In genomic region chr7:100472777-100473176, GRCm38 (mm10) we compare ENCODE assay signal across 13 mouse cellular contexts. TPM values are rescaled to one million over a fixed set of nuclear protein-coding genes. Genes with fewer than 3 reads are reported as not detected.
DNase-seq lines count a peak whose midpoint lies in the region; ATAC-seq and TF ChIP-seq lines count a peak whose summit lies in the region.
"Had no signal": no experiment of that assay in that cellular context is flagged by ENCODE, and none has a peak within 500 bp of the region (broad histone marks: within the 10 kb centered on the region; RNA-seq: fewer than 3 reads in every experiment).

TSS of gene Ucp3 (plus strand) at chr7:100472990.

- ATAC-seq in liver, embryonic 15.5 days (ENCODE audit: insufficient read depth) = no peak
- no peak for ATAC-seq in liver, postnatal 0 days
- no peak for ATAC-seq in megakaryocyte, adult 5-6 weeks (ENCODE audit: poor library complexity, severe bottlenecking)
- ATAC-seq: forebrain, embryonic 15.5 days; midbrain, embryonic 16.5 days had no signal

- peaks cover 20% of the 10 kb centered on the region; the same call in 1 of the 2 replicates for H3K36me3 ChIP-seq in liver, embryonic 15.5 days (replicated peaks)
- H3K36me3 ChIP-seq in liver, postnatal 0 days (replicated peaks; ENCODE audit: insufficient read depth, low read length) = peaks cover 16% of the 10 kb centered on the region
- H3K36me3 ChIP-seq in myocyte (ENCODE audit: control insufficient read depth, insufficient read depth) = no peaks in the 10 kb centered on the region

- TF ChIP-seq CTCF in liver, postnatal 0 days (IDR thresholded peaks at IDR 0.05; ENCODE audit: low read depth) = no peak

- H3K9me3 ChIP-seq in liver, embryonic 15.5 days (replicated peaks) = no peaks in the 10 kb centered on the region
- no peaks in the 10 kb centered on the region for H3K9me3 ChIP-seq in liver, postnatal 0 days (ENCODE audit: low read length)
- H3K9me3 ChIP-seq: forebrain, embryonic 15.5 days; hindbrain, embryonic 10.5 days had no signal

- H3ac ChIP-seq in myocyte (ENCODE audit: control insufficient read depth, insufficient read length) = no peak within 1 kb of the TSS

- no peak within 1 kb of the TSS for H3K4me2 ChIP-seq in liver, embryonic 15.5 days
- no peak within 1 kb of the TSS for H3K4me2 ChIP-seq in liver, postnatal 0 days (ENCODE audit: low read depth, low read length)
- peak within 1 kb of the TSS; percentile 40 for H3K4me2 ChIP-seq in myocyte (ENCODE audit: low read depth)
- H3K4me2 ChIP-seq: forebrain, embryonic 15.5 days had no signal

- 0 out of 2 replicates have a peak within 1 kb of the TSS, but pooled peaks have one; percentile 100 for H3K27ac ChIP-seq in liver, embryonic 15.5 days (replicated peaks)
- no peak within 1 kb of the TSS for H3K27ac ChIP-seq in liver, postnatal 0 days (ENCODE audit: low read depth)
- H3K27ac ChIP-seq: forebrain, embryonic 15.5 days; hindbrain, embryonic 10.5 days had no signal

- no peaks in the 10 kb centered on the region for H3K27me3 ChIP-seq in liver, embryonic 15.5 days
- no peaks in the 10 kb centered on the region for H3K27me3 ChIP-seq in liver, postnatal 0 days (ENCODE audit: insufficient read depth, low read length)
- no peaks in the 10 kb centered on the region for H3K27me3 ChIP-seq in myocyte (ENCODE audit: control insufficient read depth, insufficient read depth, insufficient read length)
- H3K27me3 ChIP-seq: forebrain, embryonic 15.5 days had no signal

- WGBS in liver, embryonic 15.5 days (ENCODE audit: insufficient replicate concordance) = 82% methylated on average over 6 of the region's 6 CpGs
- 84% methylated on average over 6 of the region's 6 CpGs for WGBS in liver, postnatal 0 days (ENCODE audit: insufficient replicate concordance)

- DNase-seq in liver, postnatal 0 days = no peak
- DNase-seq in gastrocnemius, adult 18-20 months (ENCODE audit: low spot score) = peak; percentile 82
- DNase-seq in heart, adult 9 months (ENCODE audit: low spot score in 2 of 2) = peak; percentile 51 to 62
- no peak for DNase-seq in kidney, postnatal 10 days
- no peak for DNase-seq in kidney, adult 11 months
- DNase-seq: kidney, adult 18-20 months had no signal

- peak; percentile 45 for TF ChIP-seq POLR2A in myocyte (IDR thresholded peaks at IDR 0.05; ENCODE audit: insufficient read length, low read depth)

- H3K4me3 ChIP-seq in liver, embryonic 15.5 days (replicated peaks) = no peak within 1 kb of the TSS
- no peak within 1 kb of the TSS for H3K4me3 ChIP-seq in liver, postnatal 0 days (ENCODE audit: low read depth, low read length)
- no peak within 1 kb of the TSS for H3K4me3 ChIP-seq in myocyte
- H3K4me3 ChIP-seq: forebrain, embryonic 15.5 days; hindbrain, embryonic 10.5 days had no signal

- no peaks in the 10 kb centered on the region for H3K79me2 ChIP-seq in myocyte (ENCODE audit: control insufficient read depth, insufficient read depth)

- TF ChIP-seq EP300 in liver, postnatal 0 days (IDR thresholded peaks at IDR 0.05; ENCODE audit: low read depth) = no peak

- H3K4me1 ChIP-seq in liver, embryonic 15.5 days (replicated peaks) = peaks cover 39% of the 10 kb centered on the region
- peaks cover 23% of the 10 kb centered on the region for H3K4me1 ChIP-seq in liver, postnatal 0 days (ENCODE audit: insufficient read depth)
- H3K4me1 ChIP-seq: forebrain, embryonic 15.5 days; hindbrain, embryonic 10.5 days had no signal

- no peak within 1 kb of the TSS for H3K9ac ChIP-seq in liver, embryonic 15.5 days
- H3K9ac ChIP-seq in liver, postnatal 0 days (replicated peaks) = no peak within 1 kb of the TSS
- H3K9ac ChIP-seq: forebrain, embryonic 15.5 days had no signal

TF ChIP-seq in myocyte, 11 proteins besides CTCF, POLR2A, EP300 and RAD21:
- TF ChIP-seq TCF12 (IDR thresholded peaks at IDR 0.05; ENCODE audit: insufficient read depth, poor library complexity, severe bottlenecking) = no peak
- TF ChIP-seq POLR2AphosphoS2 (IDR thresholded peaks at IDR 0.05; ENCODE audit: insufficient read length, low read depth) = peak; percentile 26

RNA-seq across cellular contexts. Expression of gene Ucp3, which starts in this region (rescaled TPM):
- 0.06 TPM in 1 of 2 replicates, not detected in the other for polyA plus RNA-seq in liver, embryonic 15.5 days (2015; fragmentation: Nextera tagmentation; extraction: Ambion mirVana)
- 0.08 and 0.21 TPM in 2 replicates for polyA plus RNA-seq in liver, postnatal 0 days (2015; fragmentation: Nextera tagmentation; extraction: Ambion mirVana)
- 100 to 1,000 TPM in 1 of 2 experiments, 10 to 100 TPM in 1; 94.4 to 203 TPM for total RNA-seq in gastrocnemius, adult 18-20 months (2021)
- polyA plus RNA-seq in myocyte (2012; fragmentation: generic; extraction: Trizol) = 2.2 TPM
- total RNA-seq in megakaryocyte, adult 5-6 weeks (2015) = 0.07 TPM in 2 replicates
- total RNA-seq in megakaryocyte, adult 5-6 weeks (2017) = 0.45 TPM in 1 of 2 replicates, not detected in the other
- polyA plus RNA-seq: forebrain, embryonic 15.5 days; limb, embryonic 11.5 days; midbrain, embryonic 16.5 days had no signal

Comparison
In these comparisons a context has a peak if more than half of its experiments do, and no peak if none do; other contexts are left out.
1. RNA of gene Ucp3 (total RNA-seq): 94.4 to 203 TPM in gastrocnemius, adult 18-20 months; 0.07 to 0.45 TPM in megakaryocyte, adult 5-6 weeks; every median in the first group is over 10 times any median in the second.
2. DNase-seq: peak in gastrocnemius, adult 18-20 months (single experiment) and heart, adult 9 months (2 of 2); none in liver, postnatal 0 days (single experiment), kidney, postnatal 10 days (single experiment) and kidney, adult 11 months (single experiment).